Mouse (Mus musculus) midbrain, embryonic 15.5 days (tissue): Measurements from ENCODE around the gene Tmem192. TPM values are rescaled to one million over a fixed set of nuclear protein-coding genes. Genes with fewer than 3 reads are reported as not detected.

Source experiments
- ATAC-seq: fragments of 200-750 bp; cut with Nextera tagmentation; replicated peaks from 2 replicates; pipeline ENCODE4 v1.8.0; 2017; ENCODE audit warnings: moderate TSS enrichment
- H3K27ac ChIP-seq: fragments of 300-500 bp; sonication (generic); 2 replicates; pipeline ENCODE4 v1.5.1; 2015; ENCODE audit warnings: mild to moderate bottlenecking, inconsistent platforms
- H3K27me3 ChIP-seq: fragments of 300-500 bp; sonication (generic); replicated peaks from 2 replicates; pipeline ENCODE4 v1.6.1; 2015; ENCODE audit warnings: inconsistent platforms
- H3K36me3 ChIP-seq: fragments of 300-500 bp; sonication (generic); replicated peaks from 2 replicates; pipeline ENCODE4 v1.6.1; 2015; ENCODE audit warnings: inconsistent platforms
- H3K4me1 ChIP-seq: fragments of 300-500 bp; sonication (generic); 2 replicates; pipeline ENCODE4 v1.6.1; 2015; ENCODE audit warnings: inconsistent platforms
- H3K4me2 ChIP-seq: fragments of 300-500 bp; sonication (generic); 2 replicates; pipeline ENCODE4 v1.6.1; 2015; ENCODE audit warnings: inconsistent platforms, mild to moderate bottlenecking, moderate library complexity
- H3K4me3 ChIP-seq: fragments of 300-500 bp; sonication (generic); 2 replicates; pipeline ENCODE4 v1.5.1; 2015; ENCODE audit warnings: mild to moderate bottlenecking, inconsistent platforms
- H3K9ac ChIP-seq: fragments of 300-500 bp; sonication (generic); 2 replicates; pipeline ENCODE4 v1.6.1; 2015; ENCODE audit warnings: mild to moderate bottlenecking, inconsistent platforms
- H3K9me3 ChIP-seq: fragments of 300-500 bp; sonication (generic); 2 replicates; pipeline ENCODE4 v1.6.1; 2016; ENCODE audit warnings: inconsistent platforms
- WGBS: fragments of 180-500 bp; shearing (Covaris S2); methylation state at CpG from one replicate; pipeline ENCODE4 v1.1.7; 2015; ENCODE audit warnings: mixed read lengths; 5-methylcytosine and 5-hydroxymethylcytosine counted together
- polyA plus RNA-seq: library from polyadenylated mRNA; unstranded; fragments of >200 nt; fragmentation: Nextera tagmentation; extraction: Ambion mirVana; gene quantifications from 2 replicates; pipeline ENCODE4 v1.2.1, GENCODE M21; 2015

Gene Tmem192
- polyA plus RNA-seq, result 25.0 and 26.8 TPM in 2 replicates

DNA sequence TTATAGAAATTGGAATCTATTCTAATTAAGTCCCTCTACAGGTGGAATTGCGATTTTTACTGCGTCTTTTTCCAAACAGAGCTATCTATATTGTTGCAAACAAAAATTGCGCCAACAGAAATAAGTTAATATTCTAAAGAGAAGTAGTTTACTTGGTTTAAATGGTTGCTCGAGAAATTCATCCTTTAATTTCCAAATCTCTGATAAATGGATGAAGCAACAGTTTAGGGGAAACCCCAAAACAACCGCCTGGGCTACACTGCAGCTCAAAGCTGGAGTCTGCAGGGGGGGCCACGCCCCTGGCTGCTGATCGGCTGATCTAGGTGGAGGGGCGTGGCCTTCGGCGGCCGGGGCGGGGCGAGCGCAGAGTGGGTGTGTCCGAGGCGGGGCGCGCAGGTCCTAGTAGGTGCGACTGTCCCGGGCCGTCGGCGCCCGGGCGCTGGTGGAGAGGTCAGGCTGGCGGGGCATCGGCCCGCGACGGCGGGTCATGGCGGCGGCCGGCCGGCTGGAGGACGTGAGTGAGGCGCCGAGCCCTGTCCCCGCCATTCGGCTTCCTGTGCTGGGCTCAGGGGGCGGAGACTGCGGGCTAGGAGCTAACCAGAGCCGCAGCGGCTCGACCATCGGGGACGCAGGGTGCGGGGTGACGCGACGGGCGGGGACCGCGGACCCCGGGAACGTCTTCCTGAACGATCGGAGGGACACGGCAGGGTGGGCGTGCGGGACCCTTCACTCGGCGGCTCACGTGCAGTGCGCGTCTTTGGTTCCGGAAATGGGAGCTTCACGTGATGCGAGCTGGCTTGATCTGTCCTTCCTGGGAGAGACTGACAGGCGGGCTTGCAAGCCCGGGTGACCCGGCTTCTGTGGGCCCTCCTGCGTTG is at the start of gene Tmem192:
Gene Tmem192 (plus strand): TSS at position 366 of the 878 bp plus-strand sequence.
- peak; percentile 96 for ATAC-seq
- 1% methylated on average over 73 of the region's 73 CpGs for WGBS
- H3K27ac ChIP-seq, result peak within 1 kb of the TSS; percentile 84

DNA sequence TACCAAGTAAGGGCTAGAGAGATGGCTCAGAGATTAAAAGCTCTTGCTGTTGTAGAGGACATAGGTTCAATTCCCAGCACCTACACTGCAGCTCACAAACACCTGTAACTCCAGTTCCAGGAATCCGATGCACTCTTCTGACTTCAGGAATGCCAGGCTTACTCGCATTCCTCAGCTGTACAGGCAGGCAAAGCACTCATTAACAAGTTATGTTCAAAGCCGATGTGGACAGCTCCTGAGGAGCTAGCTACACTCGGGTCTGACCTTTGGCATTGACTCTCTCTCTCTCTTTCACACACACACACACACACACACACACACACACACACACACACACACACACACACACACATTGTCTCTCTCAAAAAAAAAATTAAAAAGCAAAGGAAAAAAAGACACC is 48.3 kb upstream of the Tmem192 start:
- H3K4me2 ChIP-seq, result no peak overlapping the region
- H3K4me1 ChIP-seq, result no peaks in the 10 kb centered on the region
- ATAC-seq, result no peak
- no peaks in the 10 kb centered on the region for H3K9me3 ChIP-seq
- H3K27ac ChIP-seq, result no peak overlapping the region
- WGBS, result 40% methylated on average over 4 of the region's 4 CpGs
- no peak overlapping the region for H3K4me3 ChIP-seq
- no peaks in the 10 kb centered on the region for H3K27me3 ChIP-seq
- H3K9ac ChIP-seq, result no peak overlapping the region
- no peaks in the 10 kb centered on the region for H3K36me3 ChIP-seq

More for the DNA sequence above, at the start of gene Tmem192:
- Histone ChIP-seq H3K9ac (peak within 1 kb of the TSS; percentile 65), H3K4me1 (peaks cover 15% of the 10 kb centered on the region), H3K4me3 (peak within 1 kb of the TSS; percentile 89), H3K9me3 (no peaks in the 10 kb centered on the region), H3K36me3 (no peaks in the 10 kb centered on the region), H3K27me3 (no peaks in the 10 kb centered on the region), H3K4me2 (peak within 1 kb of the TSS; percentile 57)

DNA sequence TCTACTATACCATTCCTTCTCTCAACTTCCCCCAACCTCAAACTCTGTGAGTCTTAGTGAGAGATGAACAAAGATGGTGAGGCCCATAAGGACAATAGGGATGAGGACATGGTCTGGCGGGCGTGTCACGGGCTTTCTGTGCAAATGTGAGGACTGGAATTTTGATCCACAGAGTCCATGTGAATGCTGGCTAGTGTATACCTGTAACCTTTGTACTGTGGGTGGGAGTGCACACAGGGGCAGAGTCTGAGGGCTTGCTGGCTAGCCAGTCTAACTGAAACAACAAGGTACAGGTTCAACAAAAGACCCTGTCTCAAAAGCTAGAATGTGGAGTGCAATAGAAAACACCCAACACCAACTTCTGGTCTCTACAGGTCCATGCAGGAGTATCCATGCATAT is 46.3 kb upstream of the Tmem192 start:
- H3K4me3 ChIP-seq, result no peak overlapping the region
- H3K4me1 ChIP-seq, result no peaks in the 10 kb centered on the region
- no peaks in the 10 kb centered on the region for H3K27me3 ChIP-seq
- no peak overlapping the region for H3K4me2 ChIP-seq
- WGBS, result 85% methylated on average over 3 of the region's 3 CpGs
- H3K9me3 ChIP-seq, result no peaks in the 10 kb centered on the region
- H3K36me3 ChIP-seq, result no peaks in the 10 kb centered on the region
- H3K27ac ChIP-seq, result no peak overlapping the region
- H3K9ac ChIP-seq, result no peak overlapping the region
- no peak for ATAC-seq

DNA sequence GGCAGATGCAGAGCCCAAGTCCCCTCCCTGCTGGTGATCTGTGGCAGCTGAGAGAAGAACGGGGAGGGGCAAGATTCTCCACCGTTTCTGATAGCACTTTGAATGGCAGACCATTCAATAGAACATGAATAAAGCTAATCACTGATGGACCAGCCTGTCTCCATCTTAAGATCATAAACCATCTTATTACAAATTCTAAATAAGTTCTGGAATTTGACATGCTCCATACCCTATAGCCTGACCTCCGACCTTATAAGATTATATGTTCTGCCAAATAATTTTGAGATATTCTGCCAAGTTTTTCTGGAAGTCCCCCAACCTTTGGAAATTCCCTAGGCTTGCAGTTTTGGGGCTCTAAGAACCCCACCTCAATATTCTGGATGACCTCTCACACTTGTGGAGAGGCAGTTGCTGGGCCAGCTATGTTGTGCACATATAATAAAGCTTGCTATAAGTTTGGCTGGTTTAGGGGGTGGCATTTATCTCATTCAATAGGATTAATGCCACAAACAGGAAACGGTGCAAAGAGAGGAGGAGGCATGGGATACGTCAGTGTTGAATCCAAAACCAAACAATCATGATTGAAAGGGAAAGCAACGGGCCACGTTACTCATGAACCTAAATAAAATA is 45.3 kb upstream of the Tmem192 start:
- ATAC-seq, result no peak
- Histone ChIP-seq H3K36me3 (no peaks in the 10 kb centered on the region), H3K9me3 (no peaks in the 10 kb centered on the region), H3K4me2 (no peak overlapping the region), H3K4me1 (no peaks in the 10 kb centered on the region), H3K27me3 (no peaks in the 10 kb centered on the region), H3K9ac (no peak overlapping the region), H3K27ac (no peak overlapping the region), H3K4me3 (no peak overlapping the region)
- WGBS, result 56% methylated on average over 7 of the region's 7 CpGs

DNA sequence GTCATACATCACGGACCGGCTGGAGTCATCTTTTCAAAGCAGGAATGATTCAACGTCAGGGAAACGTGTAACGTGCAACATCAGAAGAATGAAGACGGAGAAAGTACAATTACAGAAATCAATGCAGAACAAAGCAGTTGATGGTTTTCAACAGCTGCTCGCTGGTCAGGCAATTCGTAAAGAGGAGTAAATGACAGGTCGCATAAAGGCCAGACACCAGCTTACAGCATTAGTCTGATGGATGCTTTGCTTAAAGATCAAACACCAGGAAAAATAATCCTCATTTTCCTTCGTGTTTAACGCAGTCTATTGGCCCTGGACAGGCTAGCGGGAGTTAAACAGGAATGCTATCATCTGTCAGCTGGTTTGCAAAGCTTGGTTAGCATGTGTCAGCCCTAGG is 44.8 kb upstream of the Tmem192 start:
- Histone ChIP-seq H3K27ac (no peak overlapping the region), H3K27me3 (no peaks in the 10 kb centered on the region), H3K9me3 (no peaks in the 10 kb centered on the region), H3K36me3 (no peaks in the 10 kb centered on the region), H3K4me2 (no peak overlapping the region), H3K4me1 (no peaks in the 10 kb centered on the region), H3K4me3 (no peak overlapping the region), H3K9ac (no peak overlapping the region)
- ATAC-seq, result 0 out of 2 replicates have a peak, but pooled peaks have one; percentile 30
- WGBS, result 56% methylated on average over 12 of the region's 12 CpGs

DNA sequence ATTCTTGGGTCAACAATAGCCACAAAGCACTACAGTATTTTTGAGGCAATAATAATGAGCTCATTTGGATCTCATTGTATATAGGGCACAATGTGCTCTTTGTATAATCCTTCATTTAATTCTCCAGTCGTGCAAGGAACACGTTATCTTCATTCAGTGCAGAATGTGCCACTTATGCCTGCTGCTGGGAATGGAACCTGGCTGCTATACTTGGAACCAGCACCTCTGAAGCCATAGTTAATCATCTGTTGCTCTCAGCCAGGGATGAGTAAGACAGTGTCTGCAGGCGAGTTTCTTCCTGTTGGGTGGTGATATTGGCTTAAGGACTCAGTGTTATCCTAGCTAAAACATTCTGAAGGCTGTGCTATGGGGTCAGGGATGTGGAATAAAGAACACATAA is 43.2 kb upstream of the Tmem192 start:
- H3K4me3 ChIP-seq, result no peak overlapping the region
- ATAC-seq, result no peak
- H3K27me3 ChIP-seq, result no peaks in the 10 kb centered on the region
- no peaks in the 10 kb centered on the region for H3K9me3 ChIP-seq
- no peaks in the 10 kb centered on the region for H3K36me3 ChIP-seq
- H3K9ac ChIP-seq, result no peak overlapping the region
- H3K27ac ChIP-seq, result no peak overlapping the region
- no peak overlapping the region for H3K4me2 ChIP-seq
- whole genome bisulfite sequencing, result 57% methylated on average over 3 of the region's 3 CpGs
- no peaks in the 10 kb centered on the region for H3K4me1 ChIP-seq

DNA sequence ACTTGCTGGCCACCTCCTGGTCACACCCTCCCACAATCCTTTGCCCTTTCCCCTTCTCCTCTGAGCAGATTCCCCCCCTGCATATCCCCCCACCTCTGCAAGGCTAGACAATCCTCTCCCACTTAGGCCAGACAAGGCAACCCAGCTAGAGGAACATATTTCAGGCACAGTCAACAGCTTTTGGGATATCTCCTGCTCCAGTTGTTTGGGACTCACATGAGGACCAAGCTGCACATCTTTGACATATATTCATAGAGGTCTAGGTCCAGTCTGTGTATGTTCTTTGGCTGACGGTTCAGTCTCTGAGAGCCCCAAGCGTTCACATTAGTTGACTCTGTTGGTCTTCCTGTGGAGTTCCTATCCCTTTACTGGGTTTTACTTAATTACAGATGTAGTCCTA is 37.0 kb upstream of the Tmem192 start:
- no peak overlapping the region for H3K9ac ChIP-seq
- no peaks in the 10 kb centered on the region for H3K36me3 ChIP-seq
- no peaks in the 10 kb centered on the region for H3K4me1 ChIP-seq
- 96% methylated on average over 2 of the region's 2 CpGs for WGBS
- no peak overlapping the region for H3K4me2 ChIP-seq
- H3K27ac ChIP-seq, result no peak overlapping the region
- H3K27me3 ChIP-seq, result no peaks in the 10 kb centered on the region
- no peak for ATAC-seq
- H3K9me3 ChIP-seq, result no peaks in the 10 kb centered on the region
- H3K4me3 ChIP-seq, result no peak overlapping the region

DNA sequence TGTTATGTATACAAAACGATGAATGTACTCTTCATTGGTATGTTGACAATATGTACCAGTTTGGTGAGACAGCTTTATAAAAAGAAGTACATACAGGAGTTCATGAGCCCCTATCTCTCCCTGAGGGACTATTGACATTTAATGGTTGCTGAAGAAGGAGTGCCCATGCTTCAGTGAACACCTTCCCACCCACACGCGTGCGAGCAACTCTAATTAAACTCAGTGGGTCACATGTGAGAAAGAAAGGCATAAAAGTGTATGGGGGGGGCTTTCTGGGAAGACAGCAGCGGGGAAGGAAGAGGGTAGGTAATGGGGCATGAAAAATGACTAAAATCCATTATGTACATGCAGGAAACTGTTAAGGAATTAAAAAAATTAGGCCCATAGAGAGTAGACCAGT is 30.2 kb upstream of the Tmem192 start:
- Histone ChIP-seq H3K27me3 (no peaks in the 10 kb centered on the region), H3K4me2 (no peak overlapping the region), H3K4me1 (no peaks in the 10 kb centered on the region), H3K9ac (no peak overlapping the region), H3K27ac (no peak overlapping the region), H3K36me3 (no peaks in the 10 kb centered on the region), H3K9me3 (no peaks in the 10 kb centered on the region), H3K4me3 (no peak overlapping the region)
- WGBS, result 67% methylated on average over 5 of the region's 5 CpGs
- ATAC-seq, result no peak

DNA sequence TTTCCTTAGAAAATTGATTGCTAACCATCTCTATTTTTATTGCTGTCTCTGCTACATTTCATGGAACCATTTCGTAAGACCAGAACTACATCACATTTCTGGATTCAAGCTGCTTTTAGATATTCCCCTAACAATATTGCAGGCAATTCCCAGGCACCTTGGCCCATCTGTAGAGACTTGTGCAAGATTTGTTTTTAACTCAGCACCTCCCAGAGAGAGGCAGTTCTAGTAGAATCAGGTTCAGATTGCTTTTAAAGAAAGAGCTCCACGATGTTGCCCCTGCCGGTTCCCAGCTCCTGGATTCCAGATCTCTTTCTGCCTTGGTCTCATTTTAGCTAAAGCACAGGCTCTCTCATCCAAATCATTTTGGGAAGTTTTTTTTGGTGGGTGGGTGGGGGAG is 23.7 kb upstream of the Tmem192 start:
- WGBS, result 82% methylated on average over 3 of the region's 3 CpGs
- no peak overlapping the region for H3K9ac ChIP-seq
- no peak overlapping the region for H3K4me3 ChIP-seq
- ATAC-seq, result no peak
- no peaks in the 10 kb centered on the region for H3K27me3 ChIP-seq
- H3K27ac ChIP-seq, result no peak overlapping the region
- no peaks in the 10 kb centered on the region for H3K9me3 ChIP-seq
- H3K4me1 ChIP-seq, result no peaks in the 10 kb centered on the region
- no peaks in the 10 kb centered on the region for H3K36me3 ChIP-seq
- H3K4me2 ChIP-seq, result no peak overlapping the region

DNA sequence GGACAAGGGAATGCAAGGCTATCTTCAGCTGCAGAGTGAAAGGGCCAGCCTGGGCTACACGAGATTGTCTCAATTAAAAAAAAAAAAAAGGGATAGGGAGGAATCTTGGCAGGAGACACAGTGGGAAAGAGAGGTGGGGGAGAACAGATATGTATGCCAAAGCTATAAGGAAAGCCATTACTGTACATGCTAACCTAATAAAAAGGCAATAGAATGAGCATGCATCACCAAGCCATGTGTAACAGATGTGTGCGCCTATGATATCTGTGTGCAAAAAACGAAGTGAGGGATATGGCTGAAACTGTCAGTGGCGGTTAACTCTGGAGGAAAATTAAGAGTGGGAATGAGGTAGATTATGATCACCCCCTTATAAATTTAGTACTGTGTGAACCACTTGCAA is 21.2 kb upstream of the Tmem192 start:
- Histone ChIP-seq H3K27me3 (no peaks in the 10 kb centered on the region), H3K9me3 (no peaks in the 10 kb centered on the region), H3K4me2 (no peak overlapping the region), H3K36me3 (no peaks in the 10 kb centered on the region), H3K9ac (no peak overlapping the region), H3K27ac (no peak overlapping the region), H3K4me1 (no peaks in the 10 kb centered on the region), H3K4me3 (no peak overlapping the region)
- 87% methylated on average over 4 of the region's 4 CpGs for WGBS
- no peak for ATAC-seq

DNA sequence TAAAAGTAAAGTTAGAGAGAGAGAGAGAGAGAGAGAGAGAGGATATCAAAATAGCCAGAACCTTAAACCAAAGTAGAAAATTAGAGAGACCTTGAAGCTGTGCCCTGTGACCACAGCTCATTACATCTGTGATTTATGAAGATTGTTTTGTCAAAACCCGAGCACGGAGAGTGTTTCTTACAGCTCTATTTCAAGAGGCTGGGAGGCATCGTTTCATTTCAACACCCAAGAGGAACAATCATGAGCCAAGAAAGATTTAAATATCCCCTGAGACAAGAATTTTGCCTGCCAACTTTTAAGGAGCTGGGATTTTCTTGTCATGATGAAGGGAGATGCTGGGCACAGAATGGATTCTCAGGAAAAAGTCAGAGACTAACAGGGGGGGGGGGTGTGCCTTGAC is 20.6 kb upstream of the Tmem192 start:
- Histone ChIP-seq H3K4me2 (no peak overlapping the region), H3K9me3 (no peaks in the 10 kb centered on the region), H3K9ac (no peak overlapping the region), H3K4me1 (no peaks in the 10 kb centered on the region), H3K27ac (no peak overlapping the region), H3K36me3 (no peaks in the 10 kb centered on the region), H3K27me3 (no peaks in the 10 kb centered on the region), H3K4me3 (no peak overlapping the region)
- ATAC-seq, result no peak
- 58% methylated on average over 3 of the region's 3 CpGs for whole genome bisulfite sequencing

DNA sequence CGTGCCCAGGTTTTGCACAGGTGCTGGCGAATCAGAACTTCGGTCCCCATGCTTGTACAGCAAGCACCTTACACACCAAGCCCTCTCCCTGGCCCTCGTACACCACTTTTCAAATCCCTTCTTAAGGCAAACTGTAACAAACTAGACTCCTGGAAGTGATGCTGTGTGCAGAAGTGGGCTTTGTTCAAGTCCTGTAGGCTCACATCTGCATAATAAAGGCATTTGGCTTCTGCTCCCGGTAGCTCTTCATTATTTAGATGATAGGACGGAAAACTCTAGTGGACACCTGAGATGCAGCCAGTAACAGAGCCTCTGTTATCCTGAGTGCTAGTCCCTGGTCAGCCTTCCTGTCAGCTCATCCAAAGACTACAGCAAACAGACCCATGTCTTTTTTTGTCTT is 18.0 kb upstream of the Tmem192 start:
- H3K4me3 ChIP-seq, result no peak overlapping the region
- no peak overlapping the region for H3K27ac ChIP-seq
- no peak overlapping the region for H3K4me2 ChIP-seq
- no peaks in the 10 kb centered on the region for H3K9me3 ChIP-seq
- H3K36me3 ChIP-seq, result no peaks in the 10 kb centered on the region
- H3K4me1 ChIP-seq, result no peaks in the 10 kb centered on the region
- WGBS, result 59% methylated on average over 6 of the region's 6 CpGs
- H3K27me3 ChIP-seq, result no peaks in the 10 kb centered on the region
- H3K9ac ChIP-seq, result no peak overlapping the region
- ATAC-seq, result no peak

DNA sequence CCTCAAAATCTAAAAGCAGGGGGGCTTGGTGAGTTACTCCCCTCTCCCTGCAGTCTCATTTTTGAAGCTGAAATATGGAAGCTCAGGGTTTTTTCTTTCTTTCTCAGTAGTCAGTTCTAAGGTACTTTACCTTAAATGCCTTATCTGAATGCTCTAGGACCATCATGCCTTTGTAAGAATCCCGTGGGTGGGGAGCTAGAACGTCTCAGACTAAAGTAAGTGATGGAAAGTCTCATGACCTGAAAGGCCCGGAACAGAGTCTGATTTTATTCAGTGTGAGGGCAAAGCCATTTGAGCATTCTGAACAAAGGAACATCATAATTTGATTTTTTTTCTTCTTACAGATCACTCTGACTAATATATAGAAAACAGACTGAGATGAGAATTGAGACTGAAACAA is 12.0 kb upstream of the Tmem192 start:
- H3K4me2 ChIP-seq, result no peak overlapping the region

More for the DNA sequence above, 12.0 kb upstream of the Tmem192 start:
- Histone ChIP-seq H3K36me3 (no peaks in the 10 kb centered on the region), H3K27me3 (no peaks in the 10 kb centered on the region), H3K4me1 (no peaks in the 10 kb centered on the region), H3K9me3 (no peaks in the 10 kb centered on the region), H3K27ac (no peak overlapping the region), H3K9ac (no peak overlapping the region), H3K4me3 (no peak overlapping the region)
- ATAC-seq, result no peak
- 75% methylated on average over 3 of the region's 3 CpGs for WGBS
